Mouse (Mus musculus): ENCODE data around the gene Rpl32.

Gene Rpl32

GRCm38 (mm10) chr6:115761995-115762756 lies 46.4 kb downstream of the Rpl32 start, which contains the start of gene Tmem40:
Gene Tmem40, minus strand, starts transcription at chr6:115762410.
- DNase-seq, result no peak

- no peak for DNase-seq
These were observed 47.6 kb downstream of the Rpl32 start for GRCm38 (mm10) chr6:115760982-115761381.

- no peak for DNase-seq
These were observed 48.4 kb downstream of the Rpl32 start for GRCm38 (mm10) chr6:115760137-115760536.

- DNase-seq, result no peak
These were observed 49.1 kb downstream of the Rpl32 start for GRCm38 (mm10) chr6:115759461-115759860.

GRCm38 (mm10) chr6:115758981-115759435 lies 49.5 kb downstream of the Rpl32 start:
- DNase-seq, result no peak

GRCm38 (mm10) chr6:115755536-115755935 lies 53.0 kb downstream of the Rpl32 start:
- no peak for DNase-seq
